Mouse (Mus musculus) myocyte (in vitro differentiated cells): ENCODE measurements around the gene Got2.

Experiments used
- CEBPB ChIP-seq: IDR thresholded peaks from 2 replicates; pipeline ENCODE4 v1.6.1; 2011; ENCODE audit warnings: mild to moderate bottlenecking, moderate library complexity; ENCODE audit not compliant: poor library complexity, insufficient read depth, severe bottlenecking
- E2F4 ChIP-seq: IDR thresholded peaks from one replicate; pipeline ENCODE4 v1.6.1; 2011; ENCODE audit warnings: mild to moderate bottlenecking, control low read depth, moderate library complexity; ENCODE audit not compliant: insufficient read depth
- MAX ChIP-seq: IDR thresholded peaks from one replicate; pipeline ENCODE4 v1.6.1; 2011; ENCODE audit warnings: low read depth, mild to moderate bottlenecking, control low read depth
- MYOD1 ChIP-seq, 3 experiments: IDR thresholded peaks; one replicate each; pipeline ENCODE4 v1.6.1; 2011; ENCODE audit warnings: control low read depth in 2 of 3, low read depth in 2 of 3, mild to moderate bottlenecking in 2 of 3, moderate library complexity in 1 of 3; ENCODE audit not compliant: insufficient read length in 2 of 3, control insufficient read depth in 1 of 3
- MYOG ChIP-seq, 3 experiments: IDR thresholded peaks; one replicate each; pipeline ENCODE4 v1.6.1; 2011; ENCODE audit warnings: control low read depth in 2 of 3, low read depth in 2 of 3, mild to moderate bottlenecking in 2 of 3; ENCODE audit not compliant: insufficient read length in 2 of 3, control insufficient read depth in 1 of 3, insufficient read depth in 1 of 3
- POLR2AphosphoS2 ChIP-seq: IDR thresholded peaks from one replicate; pipeline ENCODE4 v1.6.1; 2011; ENCODE audit warnings: low read depth, control low read depth; ENCODE audit not compliant: insufficient read length
- TCF3 ChIP-seq: IDR thresholded peaks from one replicate; pipeline ENCODE4 v1.6.1; 2011; ENCODE audit warnings: low read depth, control low read depth; ENCODE audit not compliant: insufficient read length
- USF1 ChIP-seq: IDR thresholded peaks from one replicate; pipeline ENCODE4 v1.6.1; 2011; ENCODE audit warnings: low read depth, mild to moderate bottlenecking, control low read depth, moderate library complexity

DNA sequence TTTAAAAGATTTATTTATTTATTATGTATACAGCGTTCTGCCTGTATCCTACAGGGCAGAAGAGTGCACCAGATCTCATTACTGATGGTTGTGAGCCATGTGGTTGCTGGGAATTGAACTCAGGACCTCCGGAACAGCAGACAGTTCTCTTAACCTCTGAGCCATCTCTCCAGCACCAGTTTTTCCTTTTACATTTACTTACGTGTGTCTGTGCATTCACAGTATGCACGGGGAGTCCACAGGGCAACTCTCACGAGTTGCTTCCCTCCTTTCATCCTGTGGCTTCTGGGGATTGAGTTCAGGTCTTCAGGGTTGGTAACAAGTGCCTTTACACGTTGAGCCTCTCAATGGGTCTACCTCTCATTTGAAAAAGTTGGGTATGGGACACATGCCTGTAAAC, 34.2 kb downstream of the Got2 start:
- TF ChIP-seq MYOG (IDR thresholded peaks at IDR 0.05; ENCODE audit: control insufficient read depth in 1 of 3, insufficient read depth in 1 of 3, insufficient read length in 2 of 3, low read depth in 2 of 3): no peak
- no peak for TF ChIP-seq E2F4
- TF ChIP-seq MAX: no peak
- TF ChIP-seq CEBPB: no peak
- TF ChIP-seq TCF3: no peak
- no peak for TF ChIP-seq POLR2AphosphoS2
- TF ChIP-seq USF1: no peak
- no peak for TF ChIP-seq MYOD1 (IDR thresholded peaks at IDR 0.05; ENCODE audit: control insufficient read depth in 1 of 3, insufficient read length in 2 of 3, low read depth in 2 of 3)
